Mouse (Mus musculus): Measurements from ENCODE around the gene Mms22l. TPM values are rescaled to one million over a fixed set of nuclear protein-coding genes. Genes with fewer than 3 reads are reported as not detected.
"Not testable (repeated sequence)": the region's sequence is repeated elsewhere in the genome, so short reads cannot be mapped to it uniquely, and the experiment has no call there.

Gene Mms22l
- polyA plus RNA-seq, 1 experiment: 2.3 TPM

GRCm38 (mm10) chr4:24620440-24620839 is 124.2 kb downstream of the Mms22l start:
- no peak for DNase-seq (ENCODE audit: low read depth)

GRCm38 (mm10) chr4:24621422-24622187 is 125.4 kb downstream of the Mms22l start:
- DNase-seq (ENCODE audit: low read depth): no peak

GRCm38 (mm10) chr4:24625951-24626584 is 129.8 kb downstream of the Mms22l start:
- DNase-seq (ENCODE audit: low read depth): no peak

- DNase-seq (ENCODE audit: low read depth): no peak
Observed at GRCm38 (mm10) chr4:24626686-24627085, 130.4 kb downstream of the Mms22l start.

- DNase-seq (ENCODE audit: low read depth): no peak
Observed at GRCm38 (mm10) chr4:24627871-24628270, 131.6 kb downstream of the Mms22l start.

GRCm38 (mm10) chr4:24630430-24630829 is 134.2 kb downstream of the Mms22l start:
- DNase-seq (ENCODE audit: low read depth): no peak

GRCm38 (mm10) chr4:24631177-24631911 is 135.1 kb downstream of the Mms22l start:
- DNase-seq (ENCODE audit: low read depth): no peak

- DNase-seq (ENCODE audit: low read depth): no peak
Observed at GRCm38 (mm10) chr4:24642306-24642705, 146.1 kb downstream of the Mms22l start.

- DNase-seq (ENCODE audit: low read depth): not testable (repeated sequence)
Observed at GRCm38 (mm10) chr4:24644735-24645134, 148.5 kb downstream of the Mms22l start.
